Mouse (Mus musculus) cerebral cortex, adult 2 months (tissue): ENCODE results near the gene Rtn4r.

Source experiments
- WGBS: fragments of 180-500 bp; shearing (Covaris S2); methylation state at CpG from one replicate; pipeline ENCODE4 v1.1.7; 2018; 5-methylcytosine and 5-hydroxymethylcytosine counted together

Gene Rtn4r

DNA sequence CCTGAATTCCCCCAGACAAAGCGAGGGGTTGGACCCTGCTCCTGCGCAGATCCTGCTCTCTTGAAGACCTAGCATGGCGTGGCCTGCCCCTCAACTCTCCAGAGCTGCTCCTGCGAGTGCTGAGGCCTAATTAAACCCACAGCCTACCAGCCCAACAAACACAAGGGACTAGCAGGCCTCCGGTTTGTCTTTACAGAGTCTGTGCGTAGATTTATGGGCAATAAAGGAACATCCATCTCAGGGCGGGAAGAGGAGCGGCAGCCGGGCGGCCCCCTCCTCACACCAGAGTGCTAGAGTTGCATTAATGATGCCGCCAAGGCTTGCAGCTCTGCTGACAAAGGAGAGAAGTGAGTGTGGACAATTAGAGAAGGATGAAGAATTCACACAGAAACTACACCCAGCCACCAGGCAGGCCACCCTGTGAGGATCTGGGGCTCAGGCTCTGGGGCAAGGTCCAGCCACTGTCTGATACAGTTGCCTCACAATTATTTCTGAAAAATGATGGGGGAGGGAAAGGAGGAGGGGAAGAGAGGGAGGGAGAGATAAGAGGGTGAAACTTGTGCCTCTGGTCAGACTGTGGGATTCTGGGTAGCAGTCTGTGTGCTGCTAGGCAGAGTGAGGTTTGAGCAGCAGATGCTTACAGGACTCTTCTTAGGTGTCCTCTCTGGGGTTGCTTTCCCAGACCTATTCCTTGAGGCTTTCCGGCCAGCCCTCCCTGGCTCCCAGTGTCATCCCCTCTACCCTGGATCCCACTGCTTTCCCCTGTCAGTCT is 29.3 kb downstream of the Rtn4r start:
- WGBS, result 85% methylated on average over 12 of the region's 12 CpGs

DNA sequence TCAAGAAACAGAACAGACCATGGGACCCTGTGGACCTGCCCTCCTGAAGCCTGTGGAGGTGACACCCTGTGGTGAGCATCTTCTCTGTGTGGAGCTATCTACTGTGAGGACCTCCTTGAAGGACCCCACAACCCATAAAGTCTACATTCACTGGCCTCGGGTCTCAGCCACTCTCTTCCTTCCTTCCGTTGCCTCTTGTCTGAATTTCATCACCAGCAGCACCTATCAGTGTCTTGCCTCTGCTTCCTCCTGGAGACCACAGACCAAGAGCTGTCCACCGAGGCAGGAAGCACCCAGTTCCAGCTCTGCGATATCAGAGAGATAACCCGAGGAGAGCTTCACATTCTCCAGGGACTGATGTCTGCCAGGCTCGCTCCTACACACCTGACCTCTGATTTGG is 31.8 kb downstream of the Rtn4r start:
- 87% methylated on average over 6 of the region's 6 CpGs for WGBS

DNA sequence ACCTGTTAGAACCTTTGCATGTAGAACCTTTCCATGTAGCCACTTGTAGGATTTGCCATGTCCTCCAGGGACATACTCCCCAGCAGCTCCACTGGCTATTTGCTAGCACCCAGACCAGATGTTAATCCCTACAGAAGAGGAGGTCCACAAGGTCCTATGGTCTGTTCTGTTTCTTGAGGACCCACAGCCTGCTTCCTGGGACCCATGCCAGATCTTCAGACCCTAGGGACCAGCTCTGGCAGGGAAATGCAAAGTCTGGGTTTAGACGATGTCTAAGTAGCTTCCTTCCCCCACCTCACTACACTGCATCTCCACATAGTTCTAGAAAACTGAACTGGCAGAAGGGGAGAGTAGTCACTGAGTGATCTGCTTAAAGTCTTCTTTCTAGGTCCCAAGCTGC is 32.3 kb downstream of the Rtn4r start:
- WGBS, result 14% methylated on average over 1 of the region's 1 CpGs

DNA sequence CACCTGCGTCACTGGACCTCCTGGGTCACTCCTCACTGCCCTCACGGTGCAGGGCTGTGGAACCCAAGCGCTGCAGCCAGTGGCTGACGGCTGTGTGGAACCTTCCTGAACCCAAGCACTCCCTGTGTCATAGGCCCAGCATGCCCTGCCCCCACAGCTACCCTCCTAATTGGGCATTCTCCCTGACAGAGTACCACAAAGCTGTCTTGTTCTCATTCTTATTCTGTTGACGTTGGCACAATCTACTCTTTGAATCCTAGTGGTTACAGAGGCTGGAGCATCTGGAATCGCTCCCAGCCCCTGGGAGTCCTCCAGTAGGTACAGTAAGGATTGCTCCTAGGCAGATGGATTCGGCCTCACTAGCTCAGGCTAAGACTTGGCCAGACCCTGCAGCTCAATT is 33.1 kb downstream of the Rtn4r start:
- WGBS, result 52% methylated on average over 7 of the region's 7 CpGs

DNA sequence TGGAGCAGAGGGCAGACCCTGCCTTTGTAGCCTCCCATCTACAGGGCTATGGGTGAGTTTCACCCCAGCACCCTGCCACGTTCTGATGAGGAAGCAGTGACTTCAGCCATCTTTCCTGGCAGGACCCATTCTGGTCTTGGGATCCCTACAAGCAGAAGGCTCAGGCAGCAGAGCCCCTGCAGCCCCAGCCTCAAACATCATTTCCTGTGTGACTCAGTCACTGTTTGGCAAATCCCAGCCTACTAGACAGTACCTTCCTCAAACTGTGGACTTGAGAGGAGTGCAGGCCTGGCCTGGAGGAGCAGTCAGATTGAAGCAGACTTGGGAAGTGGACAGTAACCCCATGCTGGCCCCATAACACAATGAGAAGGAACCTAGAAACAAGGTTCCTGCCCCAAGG is 33.7 kb downstream of the Rtn4r start:
- WGBS, result 81% methylated on average over 1 of the region's 1 CpGs

DNA sequence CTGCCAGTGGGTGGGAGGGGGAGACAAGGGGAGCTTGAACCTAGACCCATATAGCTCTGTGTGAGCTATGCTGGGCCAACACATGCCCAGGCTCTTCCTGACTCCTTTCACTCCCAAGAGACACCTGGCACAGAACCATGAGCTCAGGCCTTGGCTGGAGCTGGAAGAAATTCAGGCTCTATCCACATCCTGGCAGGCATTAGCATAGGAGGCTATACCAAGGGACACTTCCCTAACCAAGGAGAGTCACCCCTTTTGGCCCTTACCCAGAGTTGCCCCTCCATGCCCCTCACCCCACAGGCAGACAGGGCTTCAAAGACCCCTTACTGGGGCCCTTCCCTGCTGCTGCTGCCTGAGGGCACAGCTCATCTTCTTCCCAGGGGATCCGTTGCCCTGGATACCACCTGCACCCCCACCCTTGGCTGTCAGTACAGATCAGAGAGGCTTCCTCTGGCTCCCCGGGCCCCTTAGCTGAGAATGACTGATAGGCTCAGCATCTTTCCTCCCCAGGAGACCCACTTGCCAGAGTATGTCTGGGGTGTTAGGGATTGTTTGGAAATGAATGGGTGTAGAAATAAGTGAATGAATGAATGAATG is 37.3 kb downstream of the Rtn4r start:
- WGBS, result 65% methylated on average over 2 of the region's 2 CpGs

DNA sequence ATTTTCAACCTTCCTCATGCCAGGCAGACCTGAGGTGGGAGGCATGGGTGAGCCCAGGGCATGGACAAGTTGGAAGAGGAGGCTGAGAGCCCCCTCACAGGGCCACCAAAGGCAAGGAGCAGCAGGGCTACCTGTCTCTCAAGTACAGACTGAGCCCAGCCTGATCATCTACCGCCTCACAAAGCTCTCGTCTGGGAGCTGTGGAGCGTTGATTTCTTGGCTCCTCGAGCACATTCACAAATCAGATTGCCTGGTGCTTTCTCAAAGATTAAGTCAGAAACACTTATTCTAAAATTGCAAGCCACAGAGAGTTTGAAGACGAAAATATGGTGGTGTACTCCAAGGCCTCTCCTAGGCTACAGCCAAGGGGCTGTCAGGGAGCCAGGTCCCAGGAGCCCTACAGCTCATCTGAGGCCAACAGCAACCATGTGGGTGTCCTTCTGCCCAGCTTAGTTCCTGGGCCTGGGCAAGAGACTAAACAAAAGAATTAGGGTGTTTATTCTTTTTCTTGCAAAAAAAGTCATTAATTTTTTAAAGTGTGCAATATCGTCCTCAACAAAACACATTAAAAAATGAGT is 39.3 kb downstream of the Rtn4r start:
- WGBS, result 40% methylated on average over 6 of the region's 6 CpGs

DNA sequence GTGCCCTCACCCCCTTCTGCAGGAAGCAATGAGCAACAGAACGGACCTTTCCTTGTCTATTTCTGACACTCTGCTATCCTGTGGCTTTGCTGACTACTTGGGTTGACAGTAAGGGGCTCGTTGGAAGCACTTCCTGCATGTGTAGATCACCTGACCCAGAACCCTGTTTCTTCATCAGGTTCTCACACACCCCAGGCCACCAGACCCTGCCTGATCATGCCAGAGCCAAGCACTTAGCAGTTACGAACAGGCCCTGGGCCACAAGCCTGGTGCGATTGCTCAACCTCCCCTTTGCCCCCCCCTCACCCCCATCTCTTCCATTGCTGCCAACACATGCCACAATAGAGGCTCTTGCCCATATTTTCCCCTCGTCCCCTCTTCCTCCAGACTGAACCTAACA is 41.7 kb downstream of the Rtn4r start:
- 78% methylated on average over 5 of the region's 5 CpGs for WGBS

DNA sequence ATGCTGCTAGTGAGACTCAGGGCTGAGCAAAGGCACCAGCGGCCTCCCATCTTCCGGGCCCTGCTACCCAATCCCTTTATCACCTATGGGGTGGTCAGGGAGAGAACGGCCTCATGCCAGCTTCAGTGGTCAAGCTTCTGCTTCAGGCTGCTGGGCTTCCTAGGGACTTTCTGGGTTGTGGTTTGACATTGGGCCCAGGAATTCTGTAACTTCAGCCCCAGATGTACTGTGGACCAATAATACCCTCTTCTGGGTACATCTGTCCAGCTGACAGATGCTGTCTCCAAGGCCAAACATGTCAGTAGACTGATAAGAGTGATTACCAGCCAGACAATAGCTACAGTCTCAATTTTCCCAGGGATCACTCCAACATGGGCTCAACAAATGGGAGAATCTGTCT is 42.3 kb downstream of the Rtn4r start:
- 95% methylated on average over 3 of the region's 3 CpGs for WGBS

DNA sequence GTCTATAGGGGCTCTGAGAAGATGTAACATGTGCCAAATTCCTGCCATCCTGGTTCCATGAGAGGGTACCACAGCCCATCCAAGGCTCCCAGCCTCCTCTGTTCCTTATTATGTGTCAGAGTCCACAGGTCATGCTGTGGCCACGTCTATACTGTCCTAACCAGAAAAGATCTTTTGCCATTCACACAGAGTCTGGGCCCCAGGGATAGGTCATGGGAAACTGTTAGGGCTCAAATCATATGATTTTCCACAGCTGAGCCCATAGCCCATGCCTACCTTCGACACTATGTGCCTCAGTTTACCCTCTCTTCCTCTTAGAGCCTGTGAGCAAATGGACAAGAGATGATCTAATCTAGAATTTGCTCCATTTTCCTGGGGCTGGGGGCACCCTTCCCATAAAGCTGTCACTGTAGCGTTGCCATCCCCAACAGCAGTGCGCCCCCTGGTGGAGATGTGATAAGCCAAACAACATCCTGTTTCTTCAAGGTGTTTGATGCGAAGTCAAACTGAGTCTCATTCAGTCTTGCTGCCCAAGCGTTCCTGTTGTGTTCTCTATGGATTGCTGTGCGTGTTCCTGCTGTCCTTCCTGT is 44.9 kb downstream of the Rtn4r start:
- WGBS, result 13% methylated on average over 7 of the region's 7 CpGs

DNA sequence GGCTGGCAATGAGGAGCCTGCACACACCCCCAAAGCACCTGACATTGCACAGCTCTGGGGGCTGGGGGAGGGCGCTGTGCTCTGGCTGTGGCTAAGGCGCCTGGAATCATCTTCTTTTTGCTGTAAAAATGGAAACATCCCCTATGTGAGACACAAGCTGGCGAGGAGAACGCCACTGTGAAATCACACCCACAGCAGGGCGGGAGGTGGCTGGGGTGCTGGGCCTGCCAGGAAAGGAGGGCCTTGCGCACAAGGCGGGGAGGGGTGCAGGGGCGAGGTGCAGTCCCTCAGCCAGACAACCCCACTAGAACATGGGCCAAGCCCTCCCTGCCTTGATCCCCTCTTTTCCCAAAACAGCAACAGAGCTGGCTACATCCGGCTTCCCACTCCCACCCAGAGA is 45.8 kb downstream of the Rtn4r start:
- 51% methylated on average over 9 of the region's 9 CpGs for whole genome bisulfite sequencing

DNA sequence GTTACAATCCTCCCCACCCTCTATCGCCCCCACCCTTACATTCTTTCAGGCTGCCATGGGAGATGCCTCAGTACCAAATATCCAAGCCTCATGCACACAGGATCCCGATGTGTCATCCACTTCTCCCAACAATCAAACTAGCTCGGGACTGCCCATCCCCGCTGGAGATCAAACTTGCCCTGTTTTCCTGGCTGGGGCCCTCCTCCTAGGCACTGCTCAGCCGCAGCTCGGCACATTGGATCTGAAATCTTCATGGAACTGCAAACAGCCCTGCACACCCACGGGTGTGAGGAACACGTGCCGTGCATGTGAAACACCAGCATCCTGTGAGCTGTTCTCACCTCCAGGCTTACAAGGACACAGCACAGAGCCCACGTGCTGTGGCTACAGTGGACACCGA is 46.3 kb downstream of the Rtn4r start:
- 41% methylated on average over 11 of the region's 11 CpGs for WGBS

DNA sequence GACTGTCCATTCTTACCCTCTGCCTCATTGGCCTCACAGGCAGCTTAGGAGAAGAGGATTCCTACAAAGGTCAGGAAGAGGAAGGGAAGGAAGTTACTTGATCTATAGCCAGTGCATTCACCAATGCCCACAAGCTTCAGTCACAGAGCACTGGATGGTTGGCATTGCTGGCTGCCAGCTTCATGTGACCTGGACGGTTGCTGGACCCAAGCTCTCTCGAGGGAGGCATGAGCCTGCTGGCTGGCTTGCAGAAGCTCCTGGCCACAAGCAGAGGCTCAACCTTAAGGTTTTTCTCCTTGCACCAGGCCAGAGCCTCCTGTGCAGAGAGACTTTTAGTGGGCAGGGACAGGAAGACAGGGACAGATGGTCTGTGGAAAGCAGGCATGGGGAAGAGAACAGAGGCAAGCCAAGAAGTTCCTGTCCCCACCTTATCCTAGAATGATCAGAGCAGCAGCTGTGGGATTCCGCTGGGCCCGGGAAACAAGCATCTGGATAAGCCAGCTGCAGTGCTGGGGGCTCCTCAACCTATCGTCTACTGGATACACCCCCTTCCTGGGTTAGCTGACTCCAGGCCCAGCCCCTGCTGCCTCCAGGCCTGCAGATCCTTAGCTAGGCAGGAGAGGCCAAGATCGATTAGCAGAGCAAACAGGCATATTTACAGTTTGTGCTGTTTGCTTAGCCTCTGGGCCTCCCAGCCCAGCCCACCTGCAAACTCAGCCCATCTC is 48.5 kb downstream of the Rtn4r start:
- 37% methylated on average over 6 of the region's 6 CpGs for WGBS

DNA sequence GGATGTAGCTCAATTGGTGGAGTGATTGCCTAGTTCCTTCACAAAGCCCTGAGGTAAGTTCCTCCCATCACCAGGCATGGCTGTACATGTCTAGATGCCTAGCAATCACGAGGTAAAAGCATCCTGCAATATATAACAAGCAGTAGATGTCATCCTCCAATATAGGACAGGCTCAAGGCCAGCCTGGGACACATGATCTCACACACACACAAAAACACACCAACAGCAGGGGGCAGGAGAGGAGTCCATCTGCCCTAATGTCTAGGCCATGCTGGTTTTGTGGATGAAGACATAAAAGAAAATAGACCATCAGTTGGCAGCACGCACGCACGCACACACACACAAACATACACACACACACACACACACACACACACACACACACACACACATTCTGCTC is 49.3 kb downstream of the Rtn4r start:
- 77% methylated on average over 4 of the region's 4 CpGs for WGBS

DNA sequence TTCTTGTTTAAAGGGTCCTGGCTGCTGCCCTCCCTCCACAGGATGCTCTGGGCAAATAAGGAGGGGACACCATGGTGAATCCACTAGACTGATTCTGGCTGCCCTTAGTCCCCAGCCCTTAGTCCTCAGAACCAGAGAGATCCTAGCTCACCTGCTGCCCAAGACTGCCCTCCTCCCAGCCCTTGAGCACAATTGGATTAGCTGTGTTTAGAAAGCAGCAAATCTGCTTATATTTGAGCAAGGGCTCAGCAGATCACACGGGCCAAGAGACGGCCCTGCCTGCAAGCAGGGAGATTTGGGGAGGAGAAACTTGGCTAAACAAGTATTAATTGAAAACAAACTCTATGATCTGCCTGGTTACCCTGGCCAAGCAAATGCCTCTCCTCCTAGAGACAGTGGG is 52.1 kb downstream of the Rtn4r start:
- 71% methylated on average over 2 of the region's 2 CpGs for WGBS

DNA sequence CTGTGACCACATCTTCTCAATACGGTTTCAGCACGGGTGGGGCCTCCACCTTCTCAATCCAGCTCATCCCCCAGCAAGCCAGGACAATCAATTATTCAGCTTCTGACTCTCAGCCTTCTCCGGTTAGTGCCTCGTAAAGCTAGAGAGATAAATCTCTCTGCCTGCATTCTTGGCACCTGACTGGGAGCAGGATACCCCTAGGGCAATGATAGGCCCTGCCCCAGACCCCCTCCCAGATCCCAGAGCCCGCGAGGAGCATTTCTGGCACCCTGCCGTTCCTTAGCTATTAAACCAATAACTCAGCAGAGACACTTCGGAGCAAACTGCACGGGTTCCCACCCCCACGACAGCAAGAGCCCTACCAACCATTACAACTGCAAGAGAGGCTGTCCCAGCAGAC is 54.0 kb downstream of the Rtn4r start:
- whole genome bisulfite sequencing, result 73% methylated on average over 10 of the region's 10 CpGs

DNA sequence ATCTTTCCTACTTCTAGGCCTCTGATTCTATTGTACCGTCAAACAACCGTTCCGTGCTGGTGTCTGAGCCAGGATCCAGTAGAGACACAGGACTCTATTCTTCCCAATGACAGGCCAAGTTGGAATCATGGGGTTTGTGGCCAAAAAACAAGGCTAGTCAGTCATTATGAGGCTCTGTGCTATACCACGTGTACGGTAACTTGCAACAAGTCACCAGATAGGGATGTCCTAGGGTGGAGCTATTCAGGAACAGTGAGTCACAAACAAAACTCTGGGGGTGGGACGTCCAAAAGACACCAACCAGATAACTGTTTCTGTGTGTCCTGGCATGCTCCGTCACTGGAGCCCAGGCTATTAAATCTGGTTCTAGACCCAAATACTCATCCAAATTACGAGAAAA is 55.3 kb downstream of the Rtn4r start:
- 68% methylated on average over 8 of the region's 8 CpGs for WGBS

DNA sequence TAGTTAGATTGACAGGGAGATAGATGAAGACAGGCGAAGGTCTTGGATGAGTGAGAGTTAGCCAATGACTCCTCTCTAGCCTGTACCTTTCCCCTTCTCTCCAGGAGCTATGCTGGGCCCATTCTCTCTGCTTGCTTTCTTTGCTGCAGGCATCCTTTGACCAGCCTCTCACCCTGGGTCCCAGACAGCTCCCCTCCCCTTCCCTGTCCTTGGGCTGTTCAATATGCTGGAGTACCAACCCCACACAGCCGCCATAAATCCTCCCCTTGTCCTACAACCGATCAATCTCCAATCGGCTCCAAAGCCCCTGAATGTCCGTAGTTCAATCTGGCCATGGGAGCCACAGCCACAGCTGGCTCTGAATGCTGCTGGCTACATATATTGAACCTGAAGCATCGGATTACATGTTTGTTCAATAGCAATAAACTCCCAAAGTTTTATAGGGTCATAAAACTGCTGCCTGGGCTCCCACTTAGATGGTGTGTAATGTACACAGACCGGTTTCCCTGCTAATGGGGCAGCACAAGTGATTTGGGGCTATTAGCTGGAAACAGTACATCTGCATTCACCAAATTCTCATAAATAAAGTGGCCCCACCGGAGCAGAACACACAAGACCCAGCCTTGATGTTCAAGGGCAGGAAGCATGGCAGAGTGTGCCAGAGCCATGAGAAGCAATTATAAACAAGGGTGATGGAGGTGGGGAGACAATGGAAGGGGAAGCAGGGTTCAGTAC is 58.4 kb downstream of the Rtn4r start:
- WGBS, result 90% methylated on average over 8 of the region's 8 CpGs

DNA sequence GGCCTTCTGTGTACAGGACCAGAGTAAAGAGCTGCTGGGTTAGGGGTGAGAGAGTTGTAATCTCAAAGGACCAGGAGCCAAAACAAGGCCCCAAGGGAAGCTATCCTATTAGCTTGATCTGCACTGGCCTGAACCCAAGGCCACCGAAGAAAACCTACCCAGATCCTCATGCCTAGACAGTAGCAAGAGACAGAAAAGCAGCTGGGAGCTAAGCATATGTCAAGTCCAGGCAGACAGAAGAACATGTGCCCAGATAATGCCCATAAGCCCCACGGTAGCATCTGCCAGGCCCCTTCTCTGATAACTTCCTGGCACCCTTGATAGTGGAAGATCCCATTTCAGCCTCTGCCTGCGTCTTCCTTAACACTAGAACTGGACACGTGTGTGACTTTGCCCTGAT is 59.4 kb downstream of the Rtn4r start:
- WGBS, result 89% methylated on average over 4 of the region's 4 CpGs

DNA sequence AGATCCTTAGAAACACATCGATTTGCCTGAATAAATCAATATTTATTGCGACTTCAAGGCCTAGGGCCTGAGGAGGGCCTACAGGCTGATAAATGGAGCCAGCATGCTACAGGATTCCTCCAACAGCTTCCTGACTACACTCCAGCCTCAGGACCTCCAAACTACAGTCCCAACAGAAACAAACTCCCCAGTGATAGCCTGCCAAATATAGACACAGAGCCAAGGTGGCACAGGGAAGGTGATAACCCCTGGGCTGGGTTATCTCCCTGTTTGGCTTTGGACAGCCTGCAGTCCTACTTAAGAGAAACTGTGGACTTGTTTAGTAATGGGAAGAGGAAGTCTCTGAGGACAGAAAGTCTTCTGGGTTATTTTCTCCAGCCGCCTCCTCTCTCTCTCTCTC is 59.8 kb downstream of the Rtn4r start:
- WGBS, result 85% methylated on average over 3 of the region's 3 CpGs

DNA sequence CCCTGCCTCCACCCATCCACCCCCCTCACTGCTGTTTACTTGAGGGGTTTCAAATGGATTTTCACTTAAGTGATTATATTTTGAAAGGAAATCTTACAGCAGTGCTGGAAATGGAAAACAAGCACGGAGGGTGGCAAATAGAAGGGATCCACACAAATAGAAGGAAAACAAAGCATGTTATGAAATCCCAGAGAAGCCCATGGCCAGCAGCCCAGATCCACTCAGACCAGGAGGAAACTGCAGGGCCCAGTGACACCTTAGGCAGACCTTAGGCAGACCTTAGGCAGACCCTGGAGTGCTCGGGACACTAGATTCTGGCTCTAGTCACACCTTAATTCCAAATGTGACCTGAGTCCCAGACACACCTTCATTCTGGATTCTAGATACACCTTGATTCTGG is 63.6 kb downstream of the Rtn4r start:
- WGBS, result 56% methylated on average over 2 of the region's 2 CpGs
